Mouse (Mus musculus): Measurements from ENCODE around the gene Nt5m. TPM values are rescaled to one million over a fixed set of nuclear protein-coding genes. Genes with fewer than 3 reads are reported as not detected.

Nt5m gene
- polyA plus RNA-seq, 1 experiment from 2014 or later, result 13.7 TPM

DNA sequence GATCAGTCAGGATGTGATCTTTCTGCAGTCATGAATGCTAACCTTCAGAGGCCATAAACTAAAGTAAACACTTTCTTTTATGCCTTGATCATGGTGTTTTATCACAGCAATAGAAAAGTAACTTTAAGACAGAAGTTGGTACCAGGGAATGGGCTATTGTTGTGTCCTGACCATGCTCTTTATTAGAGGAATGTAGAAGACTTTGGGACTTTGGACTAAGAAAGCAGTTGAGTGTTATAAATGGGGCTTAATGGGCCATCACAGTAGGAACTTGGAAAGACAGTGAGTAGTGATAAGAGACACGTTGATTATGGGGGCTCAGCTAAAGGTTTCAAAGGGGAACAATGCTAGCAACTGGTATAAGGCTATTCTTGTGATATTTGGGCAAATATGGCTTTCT is 47.7 kb downstream of the Nt5m start:
- 36% methylated on average over 1 of the region's 1 CpGs for WGBS (ENCODE audit: insufficient replicate concordance)
- Histone ChIP-seq H3K4me3 (replicated peaks) (no peak overlapping the region), H3K36me3 (replicated peaks) (no peaks in the 10 kb centered on the region), H3K9me3 (replicated peaks) (no peaks in the 10 kb centered on the region), H3K9ac (no peak overlapping the region), H3K27ac (replicated peaks) (no peak overlapping the region), H3K4me2 (no peak overlapping the region), H3K4me1 (replicated peaks) (peaks cover 19% of the 10 kb centered on the region), H3K27me3 (peaks cover 4% of the 10 kb centered on the region; the same call in 1 of the 2 replicates)
- ATAC-seq (ENCODE audit: insufficient read depth), result no peak

DNA sequence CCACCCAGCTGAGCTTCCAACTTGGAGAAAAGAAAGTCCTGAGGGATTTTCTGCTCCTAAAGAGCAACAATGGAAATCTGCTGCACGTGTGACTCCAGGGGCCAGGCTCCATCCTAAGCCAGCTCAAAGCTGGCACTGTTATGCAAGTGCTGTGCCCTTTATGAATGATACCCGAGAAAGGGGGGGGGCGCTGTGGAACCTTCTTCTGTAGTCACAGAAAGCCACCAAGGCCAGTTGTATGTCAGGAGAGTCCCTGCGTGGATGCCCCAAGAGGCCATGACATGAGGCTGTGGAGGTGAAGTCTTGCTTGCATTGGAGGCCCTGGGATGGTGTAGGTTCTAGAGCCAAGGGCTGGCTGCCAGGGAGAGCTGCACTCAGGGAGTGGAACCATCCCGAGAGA is 48.9 kb downstream of the Nt5m start:
- peaks cover 4% of the 10 kb centered on the region; the same call in 1 of the 2 replicates for H3K27me3 ChIP-seq
- H3K4me1 ChIP-seq (replicated peaks), result peaks cover 19% of the 10 kb centered on the region
- H3K4me2 ChIP-seq, result no peak overlapping the region
- no peaks in the 10 kb centered on the region for H3K36me3 ChIP-seq (replicated peaks)
- no peak overlapping the region for H3K4me3 ChIP-seq (replicated peaks)
- no peaks in the 10 kb centered on the region for H3K9me3 ChIP-seq (replicated peaks)
- no peak overlapping the region for H3K27ac ChIP-seq (replicated peaks)
- ATAC-seq (ENCODE audit: insufficient read depth), result no peak
- 70% methylated on average over 5 of the region's 5 CpGs for WGBS (ENCODE audit: insufficient replicate concordance)
- no peak overlapping the region for H3K9ac ChIP-seq

DNA sequence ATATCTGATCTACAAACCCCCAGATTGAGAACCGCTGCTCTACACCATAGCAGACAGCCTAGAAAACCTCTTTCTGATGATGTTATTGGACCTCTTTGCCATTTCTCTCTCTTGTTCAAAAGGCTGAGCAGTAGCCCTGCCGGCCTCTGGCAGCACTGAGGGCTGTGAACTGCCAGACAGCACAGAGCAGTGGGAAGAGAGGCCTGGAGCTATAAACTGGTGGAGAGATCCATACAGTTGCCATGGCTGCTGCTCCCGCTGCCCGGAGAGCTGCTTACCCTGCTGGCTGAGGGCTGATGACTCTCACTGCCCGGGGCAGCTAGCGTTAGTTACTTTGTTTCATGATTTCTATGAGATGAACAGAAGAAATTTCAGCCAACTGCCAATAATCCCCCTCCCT is 52.6 kb downstream of the Nt5m start:
- no peak for ATAC-seq (ENCODE audit: insufficient read depth)
- Histone ChIP-seq H3K4me2 (no peak overlapping the region), H3K9me3 (replicated peaks) (no peaks in the 10 kb centered on the region), H3K4me1 (replicated peaks) (no peaks in the 10 kb centered on the region; the same call in 1 of the 2 replicates), H3K4me3 (replicated peaks) (no peak overlapping the region), H3K36me3 (replicated peaks) (no peaks in the 10 kb centered on the region), H3K9ac (no peak overlapping the region), H3K27ac (replicated peaks) (no peak overlapping the region), H3K27me3 (peaks cover 4% of the 10 kb centered on the region; the same call in 1 of the 2 replicates)
- 72% methylated on average over 6 of the region's 6 CpGs for WGBS (ENCODE audit: insufficient replicate concordance)

DNA sequence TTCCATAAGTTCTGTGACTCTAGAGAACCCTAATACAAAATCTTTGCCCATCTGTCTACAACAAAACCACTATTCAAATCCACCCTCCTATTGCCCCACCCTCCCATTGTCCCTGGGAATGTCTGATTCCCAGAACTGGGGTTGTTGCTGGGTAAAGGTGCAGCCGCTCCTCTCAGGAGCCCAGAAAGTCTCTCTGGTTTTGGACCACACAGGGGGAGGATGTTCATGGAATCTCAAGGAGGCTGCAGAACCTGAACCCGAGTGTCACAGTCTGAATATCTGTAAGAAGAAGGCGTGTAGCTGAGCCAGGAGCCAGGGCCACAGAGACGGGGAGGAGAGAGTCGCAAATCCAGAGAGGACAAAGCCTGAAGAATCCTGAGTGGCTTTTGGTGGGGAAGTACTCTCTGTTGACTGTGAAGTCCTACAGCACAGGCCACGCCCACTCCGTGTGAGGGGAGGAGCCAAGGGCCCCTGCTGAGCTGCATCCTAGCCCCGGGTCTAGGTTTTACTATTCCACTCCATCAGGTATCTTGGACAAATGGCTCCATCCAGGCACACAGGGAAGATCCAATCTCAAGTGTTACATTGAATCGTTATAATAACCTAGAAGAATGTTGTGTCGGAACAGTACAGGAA is 54.0 kb downstream of the Nt5m start:
- WGBS (ENCODE audit: insufficient replicate concordance), result 46% methylated on average over 10 of the region's 10 CpGs
- H3K9me3 ChIP-seq (replicated peaks), result no peaks in the 10 kb centered on the region
- no peak overlapping the region for H3K4me3 ChIP-seq (replicated peaks)
- no peak overlapping the region for H3K4me2 ChIP-seq
- no peak overlapping the region for H3K27ac ChIP-seq (replicated peaks)
- no peaks in the 10 kb centered on the region for H3K36me3 ChIP-seq (replicated peaks)
- H3K4me1 ChIP-seq (replicated peaks), result no peaks in the 10 kb centered on the region; the same call in 1 of the 2 replicates
- H3K27me3 ChIP-seq, result peaks cover 4% of the 10 kb centered on the region; the same call in 1 of the 2 replicates
- ATAC-seq (ENCODE audit: insufficient read depth), result no peak
- H3K9ac ChIP-seq, result no peak overlapping the region

DNA sequence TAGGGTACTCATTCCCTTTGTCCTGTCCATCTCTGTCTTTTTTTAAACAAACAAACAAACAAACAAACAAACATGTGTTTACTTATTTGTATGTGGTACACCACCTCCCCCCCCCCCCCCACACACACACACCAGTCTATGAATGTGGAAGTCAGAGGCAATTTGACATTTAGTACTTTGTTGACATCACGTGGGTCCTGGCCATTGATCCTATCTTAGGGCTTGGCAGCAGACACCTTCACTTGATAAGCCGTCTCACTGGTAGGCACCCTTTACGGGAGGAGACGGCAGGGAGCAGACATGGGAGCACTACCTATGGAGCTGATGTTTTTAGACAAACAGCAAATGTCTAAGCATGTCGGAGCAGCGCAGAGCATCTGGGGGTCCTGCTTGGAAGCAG is 55.7 kb downstream of the Nt5m start:
- H3K36me3 ChIP-seq (replicated peaks), result no peaks in the 10 kb centered on the region
- no peak for ATAC-seq (ENCODE audit: insufficient read depth)
- no peak overlapping the region for H3K9ac ChIP-seq
- H3K4me3 ChIP-seq (replicated peaks), result no peak overlapping the region
- no peaks in the 10 kb centered on the region for H3K9me3 ChIP-seq (replicated peaks)
- no peak overlapping the region for H3K4me2 ChIP-seq
- peaks cover 2% of the 10 kb centered on the region; the same call in 1 of the 2 replicates for H3K27me3 ChIP-seq
- no peaks in the 10 kb centered on the region; the same call in 1 of the 2 replicates for H3K4me1 ChIP-seq (replicated peaks)
- no peak overlapping the region for H3K27ac ChIP-seq (replicated peaks)
- WGBS (ENCODE audit: insufficient replicate concordance), result 41% methylated on average over 6 of the region's 6 CpGs

DNA sequence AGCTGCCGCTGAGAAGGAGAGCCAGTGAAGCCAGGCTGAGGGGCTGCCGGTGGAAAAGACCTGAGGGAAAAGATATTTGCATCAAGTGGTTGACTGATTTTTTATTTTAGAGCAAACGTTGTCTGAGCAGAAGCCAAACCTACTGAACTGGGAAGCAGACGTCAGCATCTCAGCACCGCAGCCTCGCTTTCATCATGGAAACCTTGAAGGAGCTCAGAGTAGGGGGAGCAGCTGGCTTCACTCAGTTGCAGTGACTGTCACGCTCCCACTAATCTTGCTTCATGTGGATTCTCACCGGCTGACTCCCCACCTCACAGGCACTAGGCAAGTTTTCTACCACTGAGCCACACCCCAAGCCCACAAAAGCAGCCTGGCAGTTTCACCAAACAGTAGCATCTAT is 56.1 kb downstream of the Nt5m start:
- H3K9ac ChIP-seq, result no peak overlapping the region
- no peak overlapping the region for H3K4me2 ChIP-seq
- no peaks in the 10 kb centered on the region; the same call in 1 of the 2 replicates for H3K4me1 ChIP-seq (replicated peaks)
- no peaks in the 10 kb centered on the region for H3K9me3 ChIP-seq (replicated peaks)
- no peaks in the 10 kb centered on the region for H3K27me3 ChIP-seq
- H3K27ac ChIP-seq (replicated peaks), result no peak overlapping the region
- no peak overlapping the region for H3K4me3 ChIP-seq (replicated peaks)
- no peak for ATAC-seq (ENCODE audit: insufficient read depth)
- no peaks in the 10 kb centered on the region for H3K36me3 ChIP-seq (replicated peaks)
- 74% methylated on average over 8 of the region's 8 CpGs for WGBS (ENCODE audit: insufficient replicate concordance)

DNA sequence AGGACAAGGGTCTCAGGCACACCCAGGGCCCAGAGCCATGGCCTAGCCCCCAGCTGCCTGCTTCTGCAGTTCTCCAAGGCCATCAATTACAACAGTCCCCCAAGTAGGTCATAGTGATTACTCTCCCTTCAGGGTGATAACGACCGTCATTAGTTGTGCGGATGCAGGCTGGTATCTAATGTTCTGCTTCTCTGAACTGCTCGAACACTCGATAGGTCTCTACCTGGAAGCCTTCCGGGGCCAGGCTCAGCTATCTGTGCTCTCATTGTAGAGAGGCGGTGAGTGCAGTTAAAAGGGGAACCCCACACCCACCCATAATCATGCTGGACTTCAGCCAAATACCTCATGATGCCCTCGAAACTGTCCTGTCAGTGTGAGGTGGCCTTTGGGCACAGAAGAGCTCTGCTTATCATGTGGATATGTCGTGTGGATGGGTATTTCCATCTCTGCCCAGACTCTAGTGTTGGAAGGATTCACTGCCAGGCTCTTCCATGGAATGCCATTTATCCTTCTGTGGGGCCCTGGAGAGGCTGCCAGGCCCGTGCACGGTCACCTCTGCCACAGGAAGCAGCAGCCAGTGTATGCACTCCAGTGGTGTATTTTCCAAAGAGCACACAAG is 58.8 kb downstream of the Nt5m start:
- no peak for ATAC-seq (ENCODE audit: insufficient read depth)
- H3K9me3 ChIP-seq (replicated peaks), result no peaks in the 10 kb centered on the region
- 60% methylated on average over 11 of the region's 11 CpGs for WGBS (ENCODE audit: insufficient replicate concordance)
- H3K27ac ChIP-seq (replicated peaks), result no peak overlapping the region
- H3K27me3 ChIP-seq, result no peaks in the 10 kb centered on the region
- no peaks in the 10 kb centered on the region for H3K36me3 ChIP-seq (replicated peaks)
- H3K9ac ChIP-seq, result no peak overlapping the region
- H3K4me2 ChIP-seq, result no peak overlapping the region
- H3K4me1 ChIP-seq (replicated peaks), result no peaks in the 10 kb centered on the region; the same call in none of the 2 replicates
- no peak overlapping the region for H3K4me3 ChIP-seq (replicated peaks)

DNA sequence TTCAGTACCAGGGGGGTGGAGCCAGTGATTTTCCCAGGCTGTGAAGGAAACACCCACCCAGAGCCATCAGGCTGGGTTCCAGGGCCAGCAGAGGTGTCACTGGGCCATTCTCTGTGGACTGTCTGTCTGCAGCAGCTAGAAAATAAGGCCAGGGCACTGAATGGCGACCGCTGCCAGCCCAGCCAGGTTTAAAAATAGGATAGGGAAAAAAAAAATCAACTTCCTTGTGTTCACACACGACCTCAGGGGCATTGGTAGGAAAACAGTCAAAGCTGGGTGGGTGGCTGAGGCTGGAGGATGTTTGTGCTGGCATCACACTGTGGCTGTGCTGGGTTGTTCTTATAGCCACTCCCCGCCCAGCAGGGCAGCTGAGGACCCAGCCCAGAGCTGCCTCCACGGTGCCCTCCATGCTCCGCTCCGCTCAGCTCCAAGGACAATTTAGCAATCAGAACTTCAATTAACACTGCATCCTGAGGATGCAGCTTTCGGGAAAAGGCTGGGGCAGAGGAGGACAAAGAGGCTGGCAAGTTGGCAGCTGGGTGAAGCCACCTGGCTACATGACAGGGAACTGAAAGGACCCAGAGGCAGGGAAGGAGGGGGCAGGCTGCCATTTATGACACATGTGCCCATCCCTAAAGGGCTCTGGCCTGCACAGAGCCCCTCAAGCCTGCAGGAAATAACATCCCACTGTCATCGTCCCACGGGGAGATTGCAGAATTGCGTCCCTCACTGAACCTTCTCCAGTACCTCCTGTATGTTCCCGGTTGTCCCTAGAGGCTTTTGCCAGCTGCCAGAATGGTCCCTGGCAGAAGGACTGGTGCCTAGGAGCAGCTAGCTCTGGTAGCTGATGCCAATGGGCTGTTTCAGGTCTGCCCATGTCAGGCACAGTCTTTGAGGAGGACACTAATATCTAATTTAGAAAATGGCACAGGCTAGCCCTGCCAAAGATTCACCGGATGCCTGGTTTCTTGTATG is 60.8 kb downstream of the Nt5m start:
- no peak for ATAC-seq (ENCODE audit: insufficient read depth)
- Histone ChIP-seq H3K36me3 (replicated peaks) (no peaks in the 10 kb centered on the region), H3K27me3 (no peaks in the 10 kb centered on the region), H3K9ac (no peak overlapping the region), H3K4me1 (replicated peaks) (no peaks in the 10 kb centered on the region; the same call in none of the 2 replicates), H3K9me3 (replicated peaks) (no peaks in the 10 kb centered on the region), H3K4me2 (no peak overlapping the region), H3K27ac (replicated peaks) (no peak overlapping the region), H3K4me3 (replicated peaks) (no peak overlapping the region)
- 48% methylated on average over 13 of the region's 13 CpGs for WGBS (ENCODE audit: insufficient replicate concordance)

DNA sequence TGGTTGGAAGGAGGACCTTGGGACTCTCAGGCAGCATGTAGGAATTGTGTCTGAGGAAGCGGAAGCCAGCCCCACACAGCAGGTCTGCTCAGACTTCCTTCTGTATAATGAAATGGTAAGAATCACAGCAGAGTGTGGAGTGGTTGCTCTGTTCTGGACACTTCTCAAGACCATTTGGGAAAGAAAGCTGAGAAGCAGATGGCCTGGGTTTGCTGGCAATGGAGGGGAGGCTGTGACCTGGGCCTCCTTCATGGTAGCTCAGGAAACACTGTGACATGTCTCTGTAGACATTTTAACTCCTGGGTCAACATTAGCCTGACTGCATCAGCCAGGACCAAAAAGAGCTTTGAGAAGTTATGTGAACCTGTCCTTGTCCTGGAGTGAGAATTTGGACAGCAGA is 61.7 kb downstream of the Nt5m start:
- H3K36me3 ChIP-seq (replicated peaks), result no peaks in the 10 kb centered on the region
- WGBS (ENCODE audit: insufficient replicate concordance), result 80% methylated on average over 1 of the region's 1 CpGs
- no peak overlapping the region for H3K4me3 ChIP-seq (replicated peaks)
- H3K27ac ChIP-seq (replicated peaks), result no peak overlapping the region
- no peak overlapping the region for H3K4me2 ChIP-seq
- no peak overlapping the region for H3K9ac ChIP-seq
- H3K27me3 ChIP-seq, result no peaks in the 10 kb centered on the region
- no peak for ATAC-seq (ENCODE audit: insufficient read depth)
- no peaks in the 10 kb centered on the region; the same call in none of the 2 replicates for H3K4me1 ChIP-seq (replicated peaks)
- no peaks in the 10 kb centered on the region for H3K9me3 ChIP-seq (replicated peaks)

DNA sequence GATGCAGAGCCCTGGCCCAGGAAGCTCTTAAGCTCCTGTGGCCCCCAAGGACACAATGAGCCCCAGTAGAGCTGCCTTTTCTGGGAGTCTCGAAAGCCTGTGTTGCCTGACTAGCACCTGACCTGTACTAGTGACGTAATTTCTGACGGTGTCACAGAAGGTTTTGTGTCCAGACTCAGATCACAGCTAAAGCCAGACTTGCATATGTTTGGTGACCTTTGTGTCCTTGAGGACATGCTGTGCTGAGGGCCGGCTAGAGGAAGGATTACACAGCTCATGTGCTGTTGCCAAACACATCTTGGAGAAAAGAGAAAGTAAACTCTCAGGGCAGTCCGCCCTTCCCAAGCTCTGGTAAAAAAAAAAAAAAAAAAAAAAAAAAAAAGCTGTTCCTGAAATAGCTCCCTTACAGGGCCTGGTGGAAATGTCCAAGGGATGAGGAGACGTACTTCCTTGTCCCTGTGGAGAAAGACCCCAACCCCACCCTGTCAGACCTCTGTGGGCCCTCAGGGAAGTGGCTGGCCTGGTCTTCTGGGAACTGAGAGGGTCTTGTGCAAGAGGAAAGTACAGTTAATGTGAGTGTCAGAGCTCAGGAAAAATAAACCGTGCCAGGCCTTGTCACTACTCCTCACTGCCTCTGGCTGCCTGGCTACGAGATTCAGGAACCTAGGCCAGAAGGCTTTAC is 62.9 kb downstream of the Nt5m start:
- H3K9ac ChIP-seq, result no peak overlapping the region
- H3K4me2 ChIP-seq, result no peak overlapping the region
- no peaks in the 10 kb centered on the region for H3K9me3 ChIP-seq (replicated peaks)
- no peaks in the 10 kb centered on the region for H3K36me3 ChIP-seq (replicated peaks)
- H3K27me3 ChIP-seq, result no peaks in the 10 kb centered on the region
- H3K4me1 ChIP-seq (replicated peaks), result no peaks in the 10 kb centered on the region; the same call in none of the 2 replicates
- WGBS (ENCODE audit: insufficient replicate concordance), result 39% methylated on average over 8 of the region's 8 CpGs
- H3K4me3 ChIP-seq (replicated peaks), result no peak overlapping the region
- ATAC-seq (ENCODE audit: insufficient read depth), result no peak
- H3K27ac ChIP-seq (replicated peaks), result no peak overlapping the region; the same call in 1 of the 2 replicates
